Mouse (Mus musculus) kidney, adult 2 months (tissue): ENCODE measurements around the gene Acsl1.

Experiments used
- CTCF ChIP-seq: fragments of 200-500 bp; conservative IDR thresholded peaks from 2 replicates; pipeline ENCODE4 v1.5.1; 2011; ENCODE audit warnings: low read depth, mild to moderate bottlenecking, control low read depth, low read length, moderate library complexity, mixed read lengths; ENCODE audit not compliant: insufficient read depth, insufficient read length
- POLR2A ChIP-seq: fragments of 200-500 bp; IDR thresholded peaks from one replicate; pipeline ENCODE4 v1.6.1; 2011; ENCODE audit warnings: low read depth, low read length, control low read depth

GRCm38 (mm10) chr8:46496852-46497251 is 26.0 kb downstream of the Acsl1 start:
- TF ChIP-seq CTCF (no peak), POLR2A (no peak)
